Mouse (Mus musculus): Measurements from ENCODE around the gene Rnf39.
"Not testable (repeated sequence)": the region's sequence is repeated elsewhere in the genome, so short reads cannot be mapped to it uniquely, and the experiment has no call there.

Rnf39 gene

DNA sequence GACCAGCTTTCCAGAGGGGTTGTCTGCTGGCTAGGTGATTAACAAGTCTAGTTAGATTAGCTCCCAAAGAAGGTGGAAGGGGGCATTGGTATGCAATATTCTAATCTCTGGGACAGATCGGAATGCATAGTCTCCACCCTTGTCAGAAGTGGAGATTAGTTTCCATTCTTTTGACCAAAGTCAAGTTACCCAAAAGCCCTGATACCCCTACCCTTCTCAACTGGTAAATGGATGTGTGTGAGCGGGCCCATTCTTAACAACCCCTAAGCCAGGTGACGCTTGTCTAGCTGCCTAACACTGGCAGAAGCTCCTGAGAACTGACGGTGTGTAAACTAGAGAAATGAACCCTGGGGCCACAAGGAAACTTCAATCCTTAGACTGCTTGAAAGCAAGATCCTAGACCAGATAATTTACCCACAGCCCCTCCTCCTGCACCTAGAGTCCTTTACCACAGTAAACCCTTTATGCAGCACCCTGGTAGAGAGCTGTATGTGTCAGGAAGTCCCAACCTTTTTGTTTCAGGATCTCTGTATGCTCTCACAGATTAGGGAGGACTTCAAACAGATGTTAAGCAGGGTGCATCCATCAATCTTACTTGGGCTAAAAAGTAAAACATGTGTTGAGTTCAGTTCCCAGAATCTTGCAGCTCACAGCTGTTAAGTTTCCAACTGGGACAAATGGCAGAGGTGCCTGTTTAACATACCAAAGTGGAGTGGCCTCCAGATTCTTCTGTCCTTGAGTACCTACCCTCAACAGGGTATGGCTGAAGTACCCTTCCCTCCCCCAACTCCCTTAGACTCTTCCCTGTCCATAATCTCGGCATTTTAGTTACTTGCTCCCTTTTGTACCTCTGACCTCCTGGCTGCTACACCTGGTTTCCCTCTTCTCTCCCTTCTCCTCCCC lies 39.8 kb downstream of the Rnf39 start:
- no peak for DNase-seq (ENCODE audit: low read depth)

- no peak for DNase-seq (ENCODE audit: low read depth)
Observed at GRCm38 (mm10) chr17:36988475-36988874, 45.8 kb downstream of the Rnf39 start.

DNA sequence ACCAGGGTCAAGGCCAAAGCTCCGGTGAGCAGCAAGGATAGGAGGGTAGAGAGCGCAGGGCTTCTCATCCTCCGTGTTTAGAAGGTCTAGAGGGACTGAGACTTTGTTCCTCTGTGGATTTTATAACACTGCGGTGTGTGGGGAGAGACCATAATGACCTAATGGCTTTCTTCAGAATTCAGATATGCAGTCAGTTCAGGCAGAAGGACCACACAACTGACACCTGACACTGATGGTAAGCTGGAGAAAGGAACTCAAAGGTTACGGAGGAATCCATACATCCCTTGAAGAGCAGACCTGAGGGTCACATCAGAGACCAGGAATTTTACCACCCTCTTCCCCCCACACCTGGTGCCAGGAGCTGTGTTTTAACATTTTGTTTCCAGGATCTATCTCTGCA lies 46.7 kb downstream of the Rnf39 start, which contains the start of gene H2-M5:
Gene H2-M5, minus strand, starts transcription at position 101 of the 400 bp plus-strand sequence.
- no peak for DNase-seq (ENCODE audit: low read depth)

- not testable (repeated sequence) for DNase-seq (ENCODE audit: low read depth)
Observed at GRCm38 (mm10) chr17:36990630-36991029, 47.9 kb downstream of the Rnf39 start.

- no peak for DNase-seq (ENCODE audit: low read depth)
Observed at GRCm38 (mm10) chr17:36992336-36993104, 49.8 kb downstream of the Rnf39 start.

- no peak for DNase-seq (ENCODE audit: low read depth)
Observed at GRCm38 (mm10) chr17:36993770-36994325, 51.1 kb downstream of the Rnf39 start.

GRCm38 (mm10) chr17:36994528-36994927 lies 51.8 kb downstream of the Rnf39 start:
- no peak for DNase-seq (ENCODE audit: low read depth)

GRCm38 (mm10) chr17:36995448-36995847 lies 52.7 kb downstream of the Rnf39 start:
- DNase-seq (ENCODE audit: low read depth) = no peak

DNA sequence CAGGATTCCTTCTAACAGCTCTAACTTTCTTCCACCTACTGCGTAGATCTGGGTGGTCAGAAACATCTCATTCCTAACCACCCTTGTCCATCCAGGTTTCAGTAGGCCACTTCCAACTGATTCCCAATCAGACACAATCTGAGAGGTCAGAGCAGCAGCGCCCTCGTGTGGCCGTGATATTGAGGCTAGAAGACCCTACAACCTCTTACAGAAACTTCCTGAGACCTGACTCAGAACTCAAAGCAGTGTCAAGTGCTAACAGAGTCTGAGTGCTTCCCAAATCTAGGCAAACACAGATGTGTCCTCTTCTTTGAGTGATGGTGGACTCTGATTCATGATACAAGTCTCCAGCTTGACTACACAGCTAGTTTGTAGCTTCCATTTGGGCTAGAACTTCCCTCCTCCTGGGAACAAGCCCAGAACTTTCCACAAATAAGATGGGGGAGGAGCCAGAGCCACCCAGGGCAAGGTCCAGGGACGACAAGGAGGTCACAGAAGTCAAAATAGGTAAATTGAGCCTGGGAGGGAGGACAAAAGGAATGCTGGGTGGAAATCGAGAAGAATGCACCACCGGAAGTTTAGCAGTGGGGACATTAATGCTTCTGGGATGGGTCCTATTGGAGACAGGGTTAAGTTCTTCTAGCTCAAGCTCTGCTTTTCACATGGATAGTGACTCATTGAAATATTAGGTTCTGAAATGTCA lies 54.5 kb downstream of the Rnf39 start:
- peak; percentile 94 for DNase-seq (ENCODE audit: low read depth)

Measured in NIH3T3 (cell line).